Mouse (Mus musculus) kidney, postnatal 0 days (tissue): ENCODE data around the gene C530008M17Rik. TPM values are rescaled to one million over a fixed set of nuclear protein-coding genes. Genes with fewer than 3 reads are reported as not detected.

Source experiments
- ATAC-seq: fragments of 200-750 bp; cut with Nextera tagmentation; replicated peaks from 2 replicates; pipeline ENCODE4 v1.8.0; 2017; ENCODE audit warnings: low read depth, moderate number of reproducible peaks, moderate TSS enrichment, moderate library complexity; ENCODE audit not compliant: low FRiP score
- DNase-seq: peaks from one replicate; pipeline ENCODE4 v3.0.0-alpha.2; 2016; ENCODE audit warnings: low spot score
- H3K27ac ChIP-seq: fragments of 300-500 bp; sonication (generic); 2 replicates; pipeline ENCODE4 v1.5.1; 2014; ENCODE audit warnings: mild to moderate bottlenecking
- H3K27me3 ChIP-seq: fragments of 300-500 bp; sonication (generic); 2 replicates; pipeline ENCODE4 v1.6.1; 2014; ENCODE audit warnings: low read length, mixed read lengths; ENCODE audit not compliant: insufficient read depth
- H3K36me3 ChIP-seq: fragments of 300-500 bp; sonication (generic); 2 replicates; pipeline ENCODE4 v1.6.1; 2014; ENCODE audit warnings: low read length, mixed read lengths; ENCODE audit not compliant: insufficient read depth
- H3K4me1 ChIP-seq: fragments of 300-500 bp; sonication (generic); replicated peaks from 2 replicates; pipeline ENCODE4 v1.6.1; 2014; ENCODE audit warnings: antibody characterized with exemption, low read length, mixed read lengths; ENCODE audit not compliant: insufficient read depth
- H3K4me2 ChIP-seq: fragments of 300-500 bp; sonication (generic); 2 replicates; pipeline ENCODE4 v1.6.1; 2014; ENCODE audit warnings: mild to moderate bottlenecking, low read length, moderate library complexity, mixed read lengths
- H3K4me3 ChIP-seq: fragments of 300-500 bp; sonication (generic); replicated peaks from 2 replicates; pipeline ENCODE4 v1.5.1; 2014; ENCODE audit warnings: low read depth, low read length
- H3K9ac ChIP-seq: fragments of 300-500 bp; sonication (generic); 2 replicates; pipeline ENCODE4 v1.6.1; 2014; ENCODE audit warnings: low read depth, low read length
- H3K9me3 ChIP-seq: fragments of 300-500 bp; sonication (generic); replicated peaks from 2 replicates; pipeline ENCODE4 v1.6.1; 2016; ENCODE audit warnings: low read length, inconsistent platforms, mixed read lengths
- CTCF ChIP-seq: IDR thresholded peaks from 2 replicates; pipeline ENCODE4 v1.5.1; 2016; ENCODE audit warnings: antibody characterized with exemption, low read depth, mild to moderate bottlenecking, moderate library complexity
- WGBS: fragments of 180-500 bp; shearing (Covaris S2); extraction: QIAGEN DNeasy Blood & Tissue Kit; methylation state at CpG from one replicate; pipeline ENCODE4 v1.1.7; 2014; 5-methylcytosine and 5-hydroxymethylcytosine counted together
- polyA plus RNA-seq: library from polyadenylated mRNA; unstranded; fragments of >200 nt; fragmentation: Nextera tagmentation; extraction: Ambion mirVana; gene quantifications from 2 replicates; pipeline ENCODE4 v1.2.1, GENCODE M21; 2015

The C530008M17Rik gene
- polyA plus RNA-seq, 1 experiment from 2014 or later = 6.8 TPM

DNA sequence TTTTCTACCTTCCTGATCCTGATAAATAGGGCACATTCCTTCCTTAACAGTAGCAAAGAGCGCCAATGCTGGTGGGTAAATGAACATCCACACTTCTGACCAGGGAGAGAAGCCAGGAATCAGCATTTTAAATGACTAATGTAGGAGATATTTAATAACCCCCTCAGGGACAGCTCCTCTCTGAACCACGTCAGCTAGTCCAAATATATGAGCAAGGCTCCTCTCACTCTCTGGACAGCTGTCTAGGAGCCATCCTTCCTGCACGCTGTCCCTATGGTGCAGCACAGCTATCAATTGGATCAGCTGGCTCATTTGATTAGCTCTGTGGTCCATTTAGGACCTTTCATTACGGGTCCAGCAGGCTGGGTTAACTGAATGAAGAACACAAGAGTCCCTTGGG is 266.5 kb downstream of the C530008M17Rik start:
- 78% methylated on average over 4 of the region's 4 CpGs for WGBS
- no peak for TF ChIP-seq CTCF

More for the DNA sequence above, 266.5 kb downstream of the C530008M17Rik start:
- Histone ChIP-seq H3K4me2 (no peak overlapping the region), H3K27me3 (no peaks in the 10 kb centered on the region), H3K4me3 (no peak overlapping the region), H3K9ac (no peak overlapping the region), H3K4me1 (no peaks in the 10 kb centered on the region), H3K36me3 (peaks cover 42% of the 10 kb centered on the region), H3K27ac (peak overlapping the region; percentile 40; the same call in 1 of the 2 replicates), H3K9me3 (0 out of 2 replicates have a peak, but pooled peaks cover 4% of the 10 kb centered on the region)
- ATAC-seq (no peak), DNase-seq (no peak)

Other genes starting within 250 kb of the C530008M17Rik start
- gene Gm7271, start 172.5 kb upstream of the C530008M17Rik start, polyA plus RNA-seq = not detected in 2 replicates
- 22.1 and 24.7 TPM in 2 replicates for gene Exoc1, start 127.2 kb upstream of the C530008M17Rik start, polyA plus RNA-seq
- 3.7 and 4.3 TPM in 2 replicates for gene Cep135, start 67.8 kb upstream of the C530008M17Rik start, polyA plus RNA-seq
- gene Aasdh, start 249.0 kb downstream of the C530008M17Rik start, polyA plus RNA-seq = 10.6 and 11.0 TPM in 2 replicates